5 mouse cellular contexts compared by ENCODE assay signal in genomic region chr14:53046975-53047374, GRCm38 (mm10).
DNase-seq lines count a peak whose midpoint lies in the region; ATAC-seq lines count a peak whose summit lies in the region.

No protein-coding gene starts in this region.

- DNase-seq in thymus, postnatal 0 days (ENCODE audit: low spot score) = peak; percentile 1

- ATAC-seq in activated CD4-positive, CD25-positive, alpha-beta regulatory T cell, adult 4 months = peak; percentile 89
- peak; percentile 94 for ATAC-seq in granulocyte monocyte progenitor cell, adult 5-6 weeks (replicated peaks; ENCODE audit: poor library complexity, severe bottlenecking)
- ATAC-seq in inflammation-experienced regulatory T-cells, adult 6 months = peak; percentile 87
- peak; percentile 82 for ATAC-seq in megakaryocyte progenitor cell, adult 5-6 weeks (replicated peaks; ENCODE audit: poor library complexity)

Comparison
In these comparisons a context has a peak if more than half of its experiments do, and no peak if none do; other contexts are left out.
1. Peak in every context shown above with its lines: DNase-seq and ATAC-seq.